Mouse (Mus musculus) heart, postnatal 0 days (tissue): Measurements from ENCODE around the gene Gpr82. TPM values are rescaled to one million over a fixed set of nuclear protein-coding genes. Genes with fewer than 3 reads are reported as not detected.

Experiments
- ATAC-seq: fragments of 200-750 bp; cut with Nextera tagmentation; 2 replicates; pipeline ENCODE4 v1.8.0; 2017; ENCODE audit warnings: low read depth, moderate number of reproducible peaks, moderate library complexity; ENCODE audit not compliant: insufficient read depth
- DNase-seq: peaks from one replicate; pipeline ENCODE4 v3.0.0-alpha.2; 2016; ENCODE audit warnings: low spot score
- H3K27ac ChIP-seq: fragments of 300-500 bp; sonication (generic); 2 replicates; pipeline ENCODE4 v1.5.1; 2014; ENCODE audit warnings: low read depth, mild to moderate bottlenecking
- H3K27me3 ChIP-seq: fragments of 300-500 bp; sonication (generic); 2 replicates; pipeline ENCODE4 v1.6.1; 2014; ENCODE audit warnings: low read length, mixed read lengths; ENCODE audit not compliant: control insufficient read depth, insufficient read depth
- H3K36me3 ChIP-seq: fragments of 300-500 bp; sonication (generic); replicated peaks from 2 replicates; pipeline ENCODE4 v1.6.1; 2014; ENCODE audit warnings: low read length, mixed read lengths; ENCODE audit not compliant: control insufficient read depth, insufficient read depth
- H3K4me1 ChIP-seq: fragments of 300-500 bp; sonication (generic); 2 replicates; pipeline ENCODE4 v1.6.1; 2014; ENCODE audit warnings: antibody characterized with exemption; ENCODE audit not compliant: control insufficient read depth, insufficient read depth
- H3K4me2 ChIP-seq: fragments of 300-500 bp; sonication (generic); 2 replicates; pipeline ENCODE4 v1.6.1; 2014; ENCODE audit warnings: low read depth, mild to moderate bottlenecking, low read length, moderate library complexity
- H3K4me3 ChIP-seq: fragments of 300-500 bp; sonication (generic); 2 replicates; pipeline ENCODE4 v1.5.1; 2014; ENCODE audit warnings: low read depth, low read length
- H3K9ac ChIP-seq: fragments of 300-500 bp; sonication (generic); replicated peaks from 2 replicates; pipeline ENCODE4 v1.6.1; 2014; ENCODE audit warnings: low read depth, low read length, mixed read lengths
- H3K9me3 ChIP-seq: fragments of 300-500 bp; sonication (generic); replicated peaks from 2 replicates; pipeline ENCODE4 v1.6.1; 2016; ENCODE audit warnings: low read length; ENCODE audit not compliant: control insufficient read depth
- CTCF ChIP-seq: IDR thresholded peaks from 2 replicates; pipeline ENCODE4 v1.5.1; 2016; ENCODE audit warnings: antibody characterized with exemption, control low read depth, low read depth
- EP300 ChIP-seq: IDR thresholded peaks from 2 replicates; pipeline ENCODE4 v1.6.1; 2016; ENCODE audit warnings: antibody characterized with exemption, low read depth
- WGBS: fragments of 180-500 bp; shearing (Covaris S2); extraction: QIAGEN DNeasy Blood & Tissue Kit; methylation state at CpG from one replicate; pipeline ENCODE4 v1.1.7; 2014; 5-methylcytosine and 5-hydroxymethylcytosine counted together
- polyA plus RNA-seq: library from polyadenylated mRNA; unstranded; fragments of >200 nt; fragmentation: Nextera tagmentation; extraction: Ambion mirVana; gene quantifications from 2 replicates; pipeline ENCODE4 v1.2.1, GENCODE M21; 2015
- total RNA-seq: library from RNA; depleted of rRNA; stranded (reverse); fragments of >200 nt; gene quantifications from 2 replicates; pipeline ENCODE4 v1.2.3, GENCODE M21; 2014; ENCODE audit warnings: low replicate concordance

The Gpr82 gene
- total and polyA plus RNA-seq, 2 experiments from 2014 or later: 0.05 TPM; not detected in 1

- ATAC-seq: no peak
- no peak overlapping the region for H3K9ac ChIP-seq
- DNase-seq: no peak
- no peaks in the 10 kb centered on the region for H3K36me3 ChIP-seq
- no peaks in the 10 kb centered on the region for H3K9me3 ChIP-seq
- H3K4me1 ChIP-seq: no peaks in the 10 kb centered on the region
- H3K27me3 ChIP-seq: no peaks in the 10 kb centered on the region
- no peak overlapping the region for H3K4me3 ChIP-seq
- no peak for TF ChIP-seq CTCF
- no peak for TF ChIP-seq EP300
- no peak overlapping the region for H3K4me2 ChIP-seq
- H3K27ac ChIP-seq: peak overlapping the region; percentile 43
- WGBS: 75% methylated on average over 3 of the region's 3 CpGs
These were observed 6.2 kb upstream of the Gpr82 start for GRCm38 (mm10) chrX:13655005-13655421.

- Histone ChIP-seq H3K36me3 (no peaks in the 10 kb centered on the region), H3K27ac (peak overlapping the region; percentile 43), H3K9me3 (no peaks in the 10 kb centered on the region), H3K4me3 (no peak overlapping the region), H3K4me2 (no peak overlapping the region; the same call in 1 of the 2 replicates), H3K4me1 (no peaks in the 10 kb centered on the region), H3K27me3 (no peaks in the 10 kb centered on the region), H3K9ac (no peak overlapping the region)
- 65% methylated on average over 6 of the region's 6 CpGs for WGBS
- DNase-seq (peak; percentile 8), ATAC-seq (no peak)
- TF ChIP-seq EP300 (no peak), CTCF (no peak)
These were observed 5.3 kb upstream of the Gpr82 start for GRCm38 (mm10) chrX:13655906-13656305.

DNA sequence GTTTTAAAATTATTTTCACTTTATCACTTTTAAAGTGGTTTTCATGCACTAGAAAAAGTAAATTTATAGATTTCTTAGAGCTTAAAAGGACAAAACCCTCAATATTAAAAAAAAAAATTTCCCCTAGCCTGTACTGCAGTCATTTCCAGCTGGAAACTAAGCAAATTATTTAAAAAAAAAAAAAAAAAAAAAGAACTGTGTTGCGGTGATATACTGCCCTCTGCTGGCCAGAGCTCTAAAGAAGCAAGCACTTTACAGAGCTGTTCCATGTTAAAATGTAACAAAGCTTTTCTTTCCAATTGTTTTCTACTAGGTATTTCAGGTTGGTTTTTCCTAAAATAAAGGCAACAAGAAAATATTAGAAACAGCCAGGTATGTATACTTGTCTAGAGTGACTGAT lies 4.4 kb upstream of the Gpr82 start:
- DNase-seq: peak; percentile 16
- Histone ChIP-seq H3K36me3 (no peaks in the 10 kb centered on the region), H3K4me3 (no peak overlapping the region), H3K9me3 (no peaks in the 10 kb centered on the region), H3K9ac (no peak overlapping the region), H3K27me3 (no peaks in the 10 kb centered on the region), H3K4me2 (no peak overlapping the region), H3K4me1 (no peaks in the 10 kb centered on the region), H3K27ac (no peak overlapping the region)
- no peak for ATAC-seq
- 15% methylated on average over 1 of the region's 1 CpGs for WGBS
- TF ChIP-seq CTCF (peak; percentile 59), EP300 (no peak)

DNA sequence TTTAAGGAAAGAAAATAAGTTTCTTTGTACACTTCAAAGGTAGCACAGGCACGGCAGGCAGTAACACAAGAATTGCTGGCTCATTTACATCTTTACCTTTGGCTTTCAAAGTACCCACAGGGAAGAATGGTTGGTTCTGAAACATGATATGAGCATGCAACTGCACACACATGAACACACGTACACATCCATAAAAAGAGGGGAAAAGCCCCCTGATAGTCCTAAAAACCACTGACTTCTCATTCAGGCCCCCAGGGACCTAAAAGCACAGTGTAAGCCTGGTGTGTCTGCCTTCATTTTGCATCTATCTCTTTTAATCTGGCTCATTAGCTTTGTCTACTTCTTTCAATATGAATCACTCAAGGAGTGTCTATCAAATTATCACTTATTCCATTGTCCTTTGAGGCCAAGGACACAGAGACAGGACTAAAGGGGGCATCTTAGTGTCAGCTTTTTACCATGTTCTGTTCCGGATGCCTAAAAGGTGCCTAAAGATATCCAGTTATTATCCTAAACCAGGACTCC lies 2.5 kb upstream of the Gpr82 start:
- TF ChIP-seq EP300 (no peak), CTCF (no peak)
- Histone ChIP-seq H3K4me1 (no peaks in the 10 kb centered on the region), H3K4me2 (no peak overlapping the region), H3K9me3 (no peaks in the 10 kb centered on the region), H3K4me3 (no peak overlapping the region), H3K9ac (no peak overlapping the region), H3K27me3 (no peaks in the 10 kb centered on the region), H3K36me3 (no peaks in the 10 kb centered on the region), H3K27ac (no peak overlapping the region)
- DNase-seq (no peak), ATAC-seq (no peak)
- WGBS: 83% methylated on average over 3 of the region's 3 CpGs

GRCm38 (mm10) chrX:13659201-13659890 lies 1.8 kb upstream of the Gpr82 start:
- Histone ChIP-seq H3K9ac (no peak overlapping the region), H3K36me3 (no peaks in the 10 kb centered on the region), H3K4me2 (no peak overlapping the region), H3K27me3 (no peaks in the 10 kb centered on the region), H3K4me1 (no peaks in the 10 kb centered on the region), H3K27ac (no peak overlapping the region), H3K4me3 (no peak overlapping the region), H3K9me3 (no peaks in the 10 kb centered on the region)
- WGBS: 64% methylated on average over 4 of the region's 4 CpGs
- DNase-seq (no peak), ATAC-seq (no peak)
- TF ChIP-seq EP300 (no peak), CTCF (no peak)

DNA sequence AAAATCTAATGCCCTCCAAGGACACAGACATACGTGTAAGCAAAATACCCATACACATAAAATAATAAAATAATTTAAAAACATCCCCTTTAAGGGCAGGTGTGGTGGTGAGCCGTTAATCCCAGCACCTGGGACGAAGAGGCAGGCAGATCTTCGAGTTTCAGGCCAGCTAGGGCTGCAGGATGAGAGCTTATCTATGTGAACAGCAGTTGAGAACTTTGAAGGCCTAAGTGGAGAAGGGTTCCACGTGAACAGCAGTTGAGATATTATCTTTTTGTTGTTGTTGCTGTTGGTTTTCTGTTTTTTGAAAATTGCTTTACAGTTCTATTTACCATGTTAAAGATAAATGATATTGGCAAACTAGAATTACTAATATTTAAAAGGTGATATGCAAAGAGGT lies 7.7 kb downstream of the Gpr82 start:
- Histone ChIP-seq H3K4me1 (no peaks in the 10 kb centered on the region), H3K9me3 (no peaks in the 10 kb centered on the region), H3K4me3 (no peak overlapping the region), H3K27ac (no peak overlapping the region), H3K27me3 (no peaks in the 10 kb centered on the region), H3K36me3 (no peaks in the 10 kb centered on the region), H3K4me2 (no peak overlapping the region), H3K9ac (no peak overlapping the region)
- no peak for ATAC-seq
- no peak for DNase-seq
- 65% methylated on average over 5 of the region's 5 CpGs for WGBS
- no peak for TF ChIP-seq CTCF
- no peak for TF ChIP-seq EP300
